Mouse (Mus musculus) erythroblast, adult 5-6 weeks (primary cell): ENCODE data around the gene Vangl1. TPM values are rescaled to one million over a fixed set of nuclear protein-coding genes. Genes with fewer than 3 reads are reported as not detected.

Experiments used
- ATAC-seq: replicated peaks from 2 replicates; pipeline ENCODE4 v1.8.0; 2016; ENCODE audit warnings: moderate number of reproducible peaks, mild to moderate bottlenecking, moderate TSS enrichment, inconsistent platforms; ENCODE audit not compliant: poor library complexity, low FRiP score, severe bottlenecking
- total RNA-seq, 2 experiments: library from RNA; stranded (forward) in 1 of 2; stranded (reverse) in 1 of 2; fragments of 150-400 nt in 1 of 2; fragments of 200-764, 138-1000 nt in 1 of 2; gene quantifications; 2 replicates each; pipeline versions ENCODE4 v1.2.3 to v1.2.4; 2015 to 2017; ENCODE audit warnings: low replicate concordance in 2 of 2

Gene Vangl1
- total RNA-seq, 2 experiments from 2014 or later = 54.0 to 194 TPM

DNA sequence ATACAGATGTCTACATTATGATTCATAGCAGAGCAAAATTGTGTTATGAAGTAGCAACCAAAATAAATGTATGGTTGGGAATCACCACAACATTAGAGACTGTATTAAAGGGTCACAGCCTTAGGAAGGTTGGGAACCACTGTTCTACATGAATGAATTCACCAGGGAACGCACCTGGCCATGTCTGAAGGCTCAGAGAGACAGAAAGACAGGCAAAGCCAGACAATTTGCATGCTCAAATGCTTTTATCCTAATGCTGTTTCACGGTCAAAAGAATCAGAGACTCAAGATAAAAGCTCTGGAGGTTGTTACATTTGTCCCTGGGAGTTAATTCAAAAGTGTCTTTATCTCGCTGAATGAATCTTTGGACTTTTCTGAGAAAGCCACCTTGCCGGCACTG, 52.6 kb downstream of the Vangl1 start:
- no peak for ATAC-seq

DNA sequence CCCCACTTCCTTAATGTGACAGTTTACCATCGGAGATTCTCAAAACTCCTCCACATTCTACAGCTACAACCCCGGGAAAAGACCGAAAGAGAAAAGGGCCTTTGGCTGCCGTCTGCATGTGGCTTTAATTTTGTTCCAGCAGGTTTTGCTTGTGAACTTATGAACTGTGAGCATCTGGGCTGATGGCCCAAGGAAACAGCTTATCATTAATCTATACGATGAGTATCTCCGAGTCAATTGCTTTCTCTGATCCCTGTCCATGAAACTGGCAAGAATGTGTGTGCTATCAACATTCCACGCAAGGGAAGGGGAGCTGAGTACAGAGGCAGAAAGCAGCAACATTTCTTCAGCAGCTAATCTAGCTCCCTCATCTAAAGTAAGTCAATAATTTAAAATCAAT, 54.6 kb downstream of the Vangl1 start:
- no peak for ATAC-seq

DNA sequence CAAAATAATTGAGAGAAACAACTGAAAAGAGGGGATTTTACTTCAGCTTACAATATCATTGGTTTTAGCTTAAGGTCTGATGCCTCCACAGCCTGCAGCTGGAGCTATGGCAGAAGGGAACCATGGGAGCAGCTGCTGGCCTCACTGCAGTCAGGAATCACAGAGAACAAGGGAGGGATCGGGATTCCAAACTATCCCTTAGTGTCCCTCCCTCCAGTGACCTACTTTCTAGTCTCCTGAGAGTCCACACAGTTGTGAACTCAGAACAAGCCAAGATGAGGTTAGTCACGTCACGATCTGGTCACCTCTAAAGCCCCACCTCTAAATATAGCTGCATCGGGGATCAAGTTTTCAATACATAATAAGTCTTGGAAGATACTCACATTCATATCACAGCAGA, 57.3 kb downstream of the Vangl1 start:
- no peak for ATAC-seq

DNA sequence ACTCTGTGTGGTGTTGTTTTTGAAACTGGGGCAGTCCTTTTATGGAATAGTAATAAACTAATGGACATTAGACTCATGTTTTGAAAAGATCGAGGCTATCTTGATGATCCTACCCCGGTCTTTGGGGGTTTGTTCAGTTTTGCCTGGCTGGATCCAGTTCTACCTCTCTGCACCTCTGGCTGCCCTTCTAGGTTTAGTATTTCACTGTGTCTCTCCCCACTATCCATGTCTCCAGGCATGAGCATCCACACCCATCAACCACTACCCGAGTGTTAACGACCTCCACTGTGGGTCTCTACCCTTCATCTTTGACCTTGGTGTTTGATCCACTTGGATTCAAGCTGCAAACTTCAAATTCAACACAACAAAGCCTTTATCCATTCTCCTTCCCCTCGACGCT, 58.1 kb downstream of the Vangl1 start:
- ATAC-seq = no peak

DNA sequence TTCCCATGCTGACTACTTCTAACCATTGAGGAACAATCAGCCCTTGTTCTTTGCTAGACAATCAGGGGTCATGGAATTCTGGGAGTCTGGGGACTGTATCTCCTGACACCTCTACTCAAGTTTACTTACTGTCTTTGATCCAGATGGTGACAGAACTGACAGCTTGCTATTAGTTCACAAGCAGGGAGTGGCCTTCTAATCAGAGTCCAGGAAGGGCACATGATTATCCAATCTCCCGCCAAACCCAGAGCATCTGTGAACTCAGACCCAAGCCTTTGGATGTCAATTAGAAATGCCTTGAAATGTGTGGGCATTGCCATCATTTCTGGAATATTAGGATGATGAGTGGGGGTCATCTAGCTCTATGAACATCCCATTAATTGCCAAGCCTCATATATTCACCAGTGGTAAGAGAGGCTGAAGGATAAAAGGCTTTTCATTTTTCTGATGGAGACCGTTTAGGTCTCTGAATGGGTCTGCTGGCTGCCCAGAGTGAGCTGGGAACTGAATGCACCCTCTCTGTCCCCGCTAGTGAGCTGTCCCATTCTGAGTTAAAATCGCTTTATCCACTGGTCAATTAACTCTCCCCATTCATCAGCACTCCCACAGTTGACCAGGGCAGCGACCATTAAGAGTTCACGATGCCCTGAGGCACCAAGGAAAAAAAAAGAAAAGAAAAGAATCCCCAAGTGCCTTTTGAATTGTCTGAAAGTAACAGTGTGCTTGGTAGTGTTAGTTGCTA, 58.7 kb downstream of the Vangl1 start:
- ATAC-seq = peak; percentile 53

DNA sequence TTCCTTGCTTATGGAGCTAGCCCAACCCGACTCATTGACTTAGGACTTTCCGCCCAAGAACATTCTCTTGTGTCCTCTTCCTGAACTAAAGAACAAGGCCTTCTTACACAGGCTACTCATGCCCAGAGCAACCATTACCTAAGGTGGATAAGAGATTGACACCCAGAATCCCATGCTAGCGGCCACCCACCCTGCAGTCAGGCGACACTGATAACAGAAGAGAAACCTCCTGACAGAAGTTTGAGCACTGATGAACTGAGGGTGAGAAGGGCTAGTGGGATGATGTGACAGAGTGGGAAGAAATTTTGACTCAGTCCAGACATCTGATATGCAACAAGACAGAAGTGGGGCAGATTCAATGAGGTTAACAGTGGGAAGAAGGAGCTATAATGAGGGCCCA, 60.1 kb downstream of the Vangl1 start:
- ATAC-seq = peak; percentile 86

DNA sequence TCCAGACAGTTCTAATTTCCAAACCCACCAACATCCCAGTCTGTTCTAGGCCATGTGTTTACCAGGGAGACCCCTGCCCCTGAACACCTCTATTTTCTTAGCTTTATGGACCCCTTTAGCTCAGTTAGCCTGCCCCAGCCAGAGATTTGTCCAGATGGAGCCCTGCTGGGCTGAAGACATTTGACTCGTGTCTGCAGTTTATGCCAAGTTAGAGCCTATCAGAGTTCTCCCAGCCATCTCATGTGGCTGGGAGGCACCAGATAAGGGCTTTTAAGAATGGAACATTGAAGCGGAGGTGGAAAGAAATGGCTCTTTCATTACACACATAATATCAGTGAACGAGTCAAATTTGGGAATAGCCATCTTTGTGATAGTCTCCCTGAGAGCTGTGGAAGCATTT, 61.0 kb downstream of the Vangl1 start:
- ATAC-seq = peak; percentile 77

DNA sequence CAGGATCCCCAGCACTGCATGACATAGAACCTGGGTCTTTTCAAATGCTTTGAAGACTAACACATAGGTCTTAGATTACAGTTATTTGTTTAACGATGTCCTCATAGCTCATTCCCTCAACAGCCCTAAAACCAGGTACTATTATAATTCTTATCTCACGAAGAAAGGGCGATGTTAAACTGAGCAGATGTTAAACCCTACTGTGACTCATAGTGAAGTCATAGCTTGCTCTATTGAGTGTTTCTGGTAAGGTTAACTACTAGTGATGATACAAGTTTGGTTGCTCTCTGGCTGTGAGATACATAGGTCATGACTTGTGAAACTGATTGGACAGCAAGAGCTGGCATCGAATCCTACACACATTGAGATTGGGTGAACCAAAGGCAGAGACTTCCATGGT, 61.5 kb downstream of the Vangl1 start:
- ATAC-seq = no peak

DNA sequence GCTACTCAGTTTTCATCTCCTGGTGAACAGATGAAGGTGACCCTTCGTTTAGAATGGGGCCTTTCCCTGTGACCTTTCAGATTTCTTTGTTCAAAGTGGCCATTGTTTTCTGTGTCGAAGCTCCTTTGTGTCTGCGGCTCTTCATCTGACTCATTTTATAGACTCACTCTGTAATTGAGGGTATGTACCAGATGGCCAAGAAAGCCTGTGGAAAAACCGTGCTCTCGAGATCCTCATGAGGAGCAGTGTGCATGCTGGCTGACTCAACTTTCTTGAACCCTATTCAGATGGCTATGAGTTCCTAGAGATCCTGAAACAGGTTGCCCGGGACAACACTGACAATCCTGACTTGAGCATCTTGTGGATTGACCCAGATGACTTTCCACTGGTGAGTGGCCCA, 62.6 kb downstream of the Vangl1 start:
- no peak for ATAC-seq

DNA sequence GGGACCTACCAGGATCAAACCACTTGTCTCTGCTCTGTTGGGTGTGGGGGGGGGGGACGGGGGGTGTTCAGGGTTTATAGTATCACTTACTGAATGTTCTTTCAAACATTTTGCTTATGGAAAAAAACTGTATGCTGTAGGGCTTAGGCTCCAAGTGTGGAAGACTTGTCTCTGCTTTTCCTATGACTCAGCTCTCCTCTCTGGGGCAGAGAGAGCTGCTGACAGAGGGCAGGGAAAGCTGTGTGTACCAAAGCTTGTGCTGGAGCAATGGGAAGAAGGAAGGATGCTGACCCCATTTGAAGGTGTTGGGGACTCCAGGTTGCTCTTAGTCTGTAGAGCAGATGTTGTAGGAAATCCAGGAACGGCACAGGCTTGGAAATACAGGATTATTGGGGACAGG, 63.0 kb downstream of the Vangl1 start:
- ATAC-seq = no peak

DNA sequence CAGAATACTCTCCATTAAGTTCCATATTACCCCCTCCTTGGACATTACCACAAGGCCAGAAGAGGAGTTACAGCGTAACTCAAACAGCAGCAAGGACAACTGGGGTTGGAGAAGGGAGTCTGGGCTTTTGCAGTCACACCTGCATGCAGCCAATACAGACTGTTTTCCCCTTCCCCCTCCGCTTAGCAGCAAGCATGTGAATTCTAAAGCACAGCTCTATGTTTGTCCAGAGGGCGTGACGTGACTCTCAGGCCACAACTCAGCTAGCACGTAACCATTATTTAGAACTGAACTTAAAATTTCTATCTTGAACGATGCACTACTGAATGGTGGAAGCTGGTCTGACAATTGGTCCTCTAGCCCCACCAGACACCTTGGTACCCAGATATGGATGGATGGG, 63.9 kb downstream of the Vangl1 start:
- no peak for ATAC-seq

DNA sequence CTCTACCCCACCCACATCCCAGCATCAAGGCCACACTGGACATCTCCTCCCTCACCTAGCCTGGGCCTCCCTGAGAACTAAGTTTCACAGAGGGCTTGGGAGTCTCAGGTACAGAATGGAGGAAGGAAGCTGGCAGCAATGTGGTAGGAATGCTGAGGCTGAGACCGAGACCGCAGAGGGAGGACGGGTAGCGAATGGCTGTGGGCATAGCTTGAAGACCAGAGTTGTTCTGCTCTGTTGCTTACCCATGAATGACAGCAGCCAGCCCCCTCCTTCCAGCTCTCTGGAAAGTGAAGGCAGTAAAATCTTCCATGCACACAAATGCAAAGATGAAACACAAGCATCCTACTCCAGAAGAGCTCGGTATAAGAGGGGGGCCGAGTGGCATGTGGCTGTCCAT, 65.6 kb downstream of the Vangl1 start:
- ATAC-seq = no peak

DNA sequence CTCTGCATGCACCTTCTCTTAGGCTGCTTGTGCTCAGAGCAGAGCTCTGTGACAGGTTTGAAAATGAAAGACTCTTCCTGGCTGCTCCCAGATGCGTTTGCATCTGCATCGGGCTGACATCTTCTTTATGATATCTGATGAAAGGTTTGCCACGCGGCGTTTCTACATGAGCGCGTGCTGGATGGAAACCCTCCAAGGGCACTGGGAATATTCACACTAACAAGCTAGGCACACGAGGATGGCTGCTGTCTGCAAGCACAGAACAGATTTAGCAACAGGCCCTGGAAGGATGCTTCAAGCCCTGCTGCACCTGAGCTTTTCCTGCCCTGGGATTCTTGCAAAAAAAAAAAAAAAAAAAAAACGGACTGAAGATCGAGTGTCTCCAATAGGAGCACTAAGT, 67.3 kb downstream of the Vangl1 start:
- ATAC-seq = no peak

DNA sequence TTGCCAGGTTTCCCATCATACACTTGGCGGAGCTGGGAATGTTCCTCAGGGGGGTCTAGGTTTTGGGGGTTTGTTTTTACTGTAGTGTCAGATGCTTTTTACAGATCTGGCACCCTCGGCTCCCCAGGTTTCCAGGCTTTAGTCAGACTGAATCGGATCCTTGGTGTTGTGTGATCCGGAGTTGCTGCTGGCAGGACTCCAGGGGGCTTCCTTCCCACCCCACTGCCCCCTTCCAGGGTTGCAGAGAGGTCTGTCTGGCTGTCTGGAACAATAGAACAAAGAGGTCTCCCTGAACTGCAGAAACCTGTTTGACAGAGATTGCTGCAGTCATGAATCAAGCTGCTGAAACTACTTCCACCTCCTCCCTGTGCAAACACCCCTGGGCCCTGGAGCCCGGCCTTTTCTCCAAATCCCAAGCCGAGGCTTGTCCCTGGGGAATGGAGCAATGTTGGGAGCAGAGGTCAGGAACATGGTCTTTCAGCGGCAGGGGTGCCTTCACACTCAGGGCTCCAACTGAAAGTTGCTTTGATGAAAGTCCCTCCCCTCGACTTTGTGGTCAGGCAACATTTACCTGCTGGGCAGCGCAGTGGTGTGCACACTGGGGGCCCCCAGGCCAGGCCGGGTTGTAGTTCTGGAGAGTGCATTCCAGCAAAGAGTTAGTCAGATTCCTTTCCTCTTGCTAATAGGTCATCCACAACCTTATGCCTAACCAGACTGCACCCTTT, 68.9 kb downstream of the Vangl1 start:
- no peak for ATAC-seq

DNA sequence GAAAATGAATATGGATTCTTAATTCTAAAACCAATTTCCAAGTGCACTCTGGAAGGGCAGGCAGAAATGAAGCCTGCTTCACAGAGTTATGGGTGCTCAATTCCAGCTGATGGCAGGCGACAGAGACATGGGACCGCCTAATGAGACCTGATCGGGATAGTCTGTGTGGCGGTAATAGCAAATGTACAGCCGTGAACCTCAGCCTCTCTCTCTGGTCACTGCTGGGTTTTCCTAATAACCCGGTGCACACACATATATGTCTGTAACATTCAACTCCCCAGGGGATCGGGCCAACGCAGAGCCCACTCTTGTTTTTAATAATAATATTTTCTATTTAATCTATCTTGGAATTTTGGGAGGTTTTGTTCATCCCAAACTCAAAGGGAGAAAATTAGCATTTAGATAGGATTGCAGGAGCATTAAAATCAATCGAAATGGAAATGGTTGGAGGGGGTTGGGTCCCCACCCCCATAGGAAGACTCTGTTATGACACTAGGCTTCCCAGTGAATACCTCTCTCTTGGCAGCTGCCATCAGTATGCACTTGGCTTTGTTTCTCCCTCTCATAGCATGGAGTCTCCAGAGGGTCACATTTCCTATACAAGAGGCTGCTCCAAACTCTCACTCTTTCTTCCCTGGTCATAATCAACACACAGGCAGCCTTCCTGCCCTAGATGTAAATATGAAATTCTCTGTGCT, 72.7 kb downstream of the Vangl1 start:
- no peak for ATAC-seq

DNA sequence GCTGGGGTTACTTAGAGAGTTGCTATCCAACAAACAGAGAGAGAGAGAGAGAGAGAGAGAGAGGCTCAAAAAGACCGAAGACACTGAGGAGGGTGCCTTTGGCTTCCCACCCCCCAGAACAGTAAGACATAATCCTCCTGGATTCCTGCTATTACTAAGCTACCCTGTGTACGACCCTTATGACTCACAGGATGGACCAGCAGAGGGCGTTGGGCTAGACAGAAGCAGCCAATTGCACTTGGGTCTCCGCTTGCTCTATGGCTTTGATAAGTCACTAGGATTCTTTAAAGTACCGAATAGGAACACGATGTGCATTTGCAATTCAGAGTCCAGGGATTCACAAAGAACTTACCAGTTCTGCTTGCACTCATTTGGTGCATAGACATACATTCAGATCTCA, 74.0 kb downstream of the Vangl1 start:
- ATAC-seq = no peak

DNA sequence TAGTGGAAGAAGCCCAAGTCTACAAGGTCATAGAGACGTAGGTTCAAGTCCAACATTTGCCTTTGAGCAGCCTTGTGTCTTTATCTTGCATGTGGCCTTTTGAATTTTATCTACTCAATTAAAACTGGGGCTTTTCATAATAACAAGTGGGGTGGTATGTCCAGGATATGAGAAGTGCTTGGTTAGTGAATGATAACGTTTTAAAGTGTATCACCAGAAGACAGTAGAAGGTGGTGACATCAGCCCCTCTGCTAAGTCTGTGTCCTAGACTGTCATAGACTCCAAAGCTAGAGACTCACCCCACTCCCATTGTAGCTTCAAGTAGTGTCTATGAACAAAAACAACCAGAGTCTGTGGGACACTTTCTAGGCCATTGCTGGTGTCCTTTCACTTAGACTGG, 76.3 kb downstream of the Vangl1 start:
- no peak for ATAC-seq

DNA sequence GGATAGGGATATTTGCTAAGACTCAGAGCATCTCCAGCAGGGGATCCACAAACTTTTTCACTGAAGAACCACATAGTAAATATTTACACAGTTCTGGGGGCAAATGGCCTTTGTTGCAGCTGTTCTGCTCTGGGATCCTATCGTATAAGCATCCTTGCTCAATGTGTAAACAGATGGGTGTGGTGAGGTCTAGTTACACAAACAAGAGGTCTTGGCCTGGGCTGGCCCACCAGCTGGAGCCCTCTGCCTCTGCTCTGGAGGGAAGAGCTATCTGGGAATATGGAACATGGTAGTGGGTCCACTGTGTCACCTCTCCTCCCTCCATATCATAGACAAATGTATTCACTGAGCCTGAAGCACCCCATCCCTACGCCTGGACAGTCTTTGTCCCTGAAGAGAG, 77.4 kb downstream of the Vangl1 start:
- ATAC-seq = no peak

DNA sequence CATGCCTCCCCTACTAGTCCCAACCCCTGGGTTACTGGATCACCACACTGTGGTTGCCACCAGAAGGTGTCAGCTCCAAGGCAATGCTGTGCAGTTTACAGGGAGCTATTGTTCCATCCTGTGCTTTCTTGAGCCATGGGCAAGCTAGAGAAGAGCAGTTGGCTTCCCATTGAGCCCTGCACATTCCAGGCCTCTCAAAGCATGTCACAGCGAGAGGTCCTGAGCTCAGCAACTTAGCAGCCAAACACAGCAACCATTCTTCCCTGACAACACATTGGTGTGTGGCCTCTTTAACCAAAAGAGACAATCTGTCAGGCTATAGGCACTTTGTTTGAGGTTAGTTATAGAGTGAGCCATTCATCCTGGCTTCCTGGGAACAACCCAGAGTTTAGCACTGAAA, 78.9 kb downstream of the Vangl1 start:
- ATAC-seq = no peak

DNA sequence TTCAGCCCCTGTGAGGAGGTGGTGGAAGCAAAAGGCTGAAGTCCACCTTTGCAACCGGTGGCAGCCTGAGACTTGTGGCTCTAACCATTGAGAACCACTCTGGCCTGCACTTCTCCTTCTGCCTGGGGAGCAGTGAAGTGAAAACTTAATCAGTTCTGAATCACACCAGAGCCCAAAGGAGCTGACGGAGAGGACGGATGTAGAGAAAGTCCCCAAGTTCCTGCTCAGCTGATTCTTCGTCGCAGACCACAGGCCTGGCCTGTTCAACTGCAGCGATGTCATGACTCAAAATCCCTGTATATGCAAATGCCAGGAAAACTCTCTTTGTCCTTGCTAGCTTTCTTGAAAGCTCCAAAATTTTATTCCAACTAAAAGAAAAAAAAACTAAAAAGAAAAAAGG, 80.8 kb downstream of the Vangl1 start:
- ATAC-seq = no peak

DNA sequence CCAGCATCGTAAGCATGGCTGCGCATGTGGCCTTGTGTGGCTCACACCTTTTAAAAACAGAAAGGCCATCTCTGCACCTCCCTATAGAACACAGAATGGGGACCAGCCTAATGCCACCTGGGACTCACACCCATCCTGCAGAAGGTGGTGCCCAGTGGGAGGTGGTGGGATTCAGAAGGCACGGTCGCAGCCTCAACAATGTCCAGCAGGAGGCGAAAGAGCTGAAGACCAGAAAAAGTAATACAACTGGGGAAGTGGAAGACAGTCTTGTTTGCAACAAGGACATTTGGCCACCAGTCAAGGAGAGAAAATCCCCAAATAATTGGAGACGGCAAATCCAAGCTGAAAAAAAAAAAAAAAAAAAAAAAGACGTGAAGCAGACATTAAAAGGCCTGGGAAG, 82.4 kb downstream of the Vangl1 start:
- peak; percentile 40; the same call in 1 of the 2 replicates for ATAC-seq
